Mouse (Mus musculus): ENCODE measurements around the gene Spats2.
"Not testable (repeated sequence)": the region's sequence is repeated elsewhere in the genome, so short reads cannot be mapped to it uniquely, and the experiment has no call there.

Gene Spats2

GRCm38 (mm10) chr15:99125711-99126080 lies at the start of gene Spats2:
Gene Spats2, plus strand, starts transcription at chr15:99125916.
- DNase-seq (ENCODE audit: low spot score): no peak

GRCm38 (mm10) chr15:99076011-99076410 lies 49.7 kb upstream of the Spats2 start:
- not testable (repeated sequence) for DNase-seq (ENCODE audit: low spot score)

- DNase-seq (ENCODE audit: low spot score): no peak
These were observed 47.4 kb upstream of the Spats2 start for GRCm38 (mm10) chr15:99078181-99078910.

GRCm38 (mm10) chr15:99079804-99080203 lies 45.9 kb upstream of the Spats2 start:
- DNase-seq (ENCODE audit: low spot score): no peak

- DNase-seq (ENCODE audit: low spot score): no peak
These were observed 43.4 kb upstream of the Spats2 start for GRCm38 (mm10) chr15:99082322-99082721.

GRCm38 (mm10) chr15:99082840-99083239 lies 42.9 kb upstream of the Spats2 start:
- DNase-seq (ENCODE audit: low spot score): no peak

GRCm38 (mm10) chr15:99083258-99083657 lies 42.5 kb upstream of the Spats2 start:
- DNase-seq (ENCODE audit: low spot score): no peak

GRCm38 (mm10) chr15:99083867-99084557 lies 41.7 kb upstream of the Spats2 start:
- no peak for DNase-seq (ENCODE audit: low spot score)

GRCm38 (mm10) chr15:99084618-99085017 lies 41.1 kb upstream of the Spats2 start:
- DNase-seq (ENCODE audit: low spot score): no peak

- DNase-seq (ENCODE audit: low spot score): no peak
These were observed 39.7 kb upstream of the Spats2 start for GRCm38 (mm10) chr15:99085997-99086396.

- no peak for DNase-seq (ENCODE audit: low spot score)
These were observed 38.3 kb upstream of the Spats2 start, which contains the start of gene C1ql4 for GRCm38 (mm10) chr15:99087253-99088075. Gene C1ql4, minus strand, starts transcription at chr15:99087817.

- DNase-seq (ENCODE audit: low spot score): no peak
These were observed 37.4 kb upstream of the Spats2 start for GRCm38 (mm10) chr15:99088292-99088691.

- no peak for DNase-seq (ENCODE audit: low spot score)
These were observed 36.6 kb upstream of the Spats2 start for GRCm38 (mm10) chr15:99089069-99089468.

GRCm38 (mm10) chr15:99092870-99093269 lies 32.8 kb upstream of the Spats2 start, which contains the start of gene Dnajc22:
Gene Dnajc22, plus strand, starts transcription at chr15:99093170.
- DNase-seq (ENCODE audit: low spot score): no peak

GRCm38 (mm10) chr15:99093291-99094258 lies 32.1 kb upstream of the Spats2 start:
- DNase-seq (ENCODE audit: low spot score): no peak

- no peak for DNase-seq (ENCODE audit: low spot score)
These were observed 31.0 kb upstream of the Spats2 start for GRCm38 (mm10) chr15:99094631-99095270.

GRCm38 (mm10) chr15:99095356-99095755 lies 30.4 kb upstream of the Spats2 start:
- DNase-seq (ENCODE audit: low spot score): no peak

- DNase-seq (ENCODE audit: low spot score): no peak
These were observed 29.5 kb upstream of the Spats2 start for GRCm38 (mm10) chr15:99096061-99096793.

- no peak for DNase-seq (ENCODE audit: low spot score)
These were observed 28.8 kb upstream of the Spats2 start for GRCm38 (mm10) chr15:99096831-99097500.

Measured in left cerebral cortex, adult 11 months (tissue).